Mouse (Mus musculus) B cell, adult 2 months (primary cell): Measurements from ENCODE around the gene Dnajc16.
A peak's percentile ranks its signal among the peaks of the same experiment; 100 is the strongest.
"Not testable (repeated sequence)": the region's sequence is repeated elsewhere in the genome, so short reads cannot be mapped to it uniquely, and the experiment has no call there.

Experiments
- DNase-seq, 2 experiments: peaks; one replicate each; pipeline ENCODE4 v3.0.0; 2022

Gene Dnajc16

GRCm38 (mm10) chr4:141794152-141794535, 3.4 kb upstream of the Dnajc16 start:
- DNase-seq = no peak

GRCm38 (mm10) chr4:141793282-141794151, 2.8 kb upstream of the Dnajc16 start, which contains the start of gene Casp9:
Gene Casp9 (plus strand): TSS chr4:141793612.
- DNase-seq = peak; percentile 99

GRCm38 (mm10) chr4:141792554-141793281, 2.0 kb upstream of the Dnajc16 start:
- DNase-seq = no peak

- no peak for DNase-seq
Observed at GRCm38 (mm10) chr4:141791951-141792350, 1.2 kb upstream of the Dnajc16 start.

- DNase-seq = no peak
Observed at GRCm38 (mm10) chr4:141791486-141791885, 755 bp upstream of the Dnajc16 start.

- peak; percentile 30 for DNase-seq
Observed at GRCm38 (mm10) chr4:141789564-141790218, 1.0 kb downstream of the Dnajc16 start.

- no peak for DNase-seq
Observed at GRCm38 (mm10) chr4:141787462-141787861, 3.3 kb downstream of the Dnajc16 start.

GRCm38 (mm10) chr4:141787046-141787445, 3.7 kb downstream of the Dnajc16 start:
- DNase-seq = no peak

- DNase-seq = no peak
Observed at GRCm38 (mm10) chr4:141786141-141786540, 4.6 kb downstream of the Dnajc16 start.

- DNase-seq = no peak
Observed at GRCm38 (mm10) chr4:141784835-141785234, 5.9 kb downstream of the Dnajc16 start.

GRCm38 (mm10) chr4:141781201-141781985, 9.3 kb downstream of the Dnajc16 start:
- no peak for DNase-seq

- no peak for DNase-seq
Observed at GRCm38 (mm10) chr4:141779828-141780227, 10.9 kb downstream of the Dnajc16 start.

GRCm38 (mm10) chr4:141773019-141773418, 17.7 kb downstream of the Dnajc16 start:
- DNase-seq = not testable (repeated sequence)

- DNase-seq = no peak
Observed at GRCm38 (mm10) chr4:141771823-141772222, 18.9 kb downstream of the Dnajc16 start.

- DNase-seq = no peak
Observed at GRCm38 (mm10) chr4:141769501-141770160, 21.1 kb downstream of the Dnajc16 start.

- DNase-seq = no peak
Observed at GRCm38 (mm10) chr4:141767353-141768036, 23.2 kb downstream of the Dnajc16 start.

GRCm38 (mm10) chr4:141766668-141767352, 23.9 kb downstream of the Dnajc16 start:
- no peak for DNase-seq

GRCm38 (mm10) chr4:141766316-141766667, 24.4 kb downstream of the Dnajc16 start:
- peak; percentile 21 to 26 for DNase-seq

GRCm38 (mm10) chr4:141765008-141765407, 25.7 kb downstream of the Dnajc16 start:
- DNase-seq = no peak

- no peak for DNase-seq
Observed at GRCm38 (mm10) chr4:141763476-141763875, 27.3 kb downstream of the Dnajc16 start.

- DNase-seq = no peak
Observed at GRCm38 (mm10) chr4:141762102-141762598, 28.6 kb downstream of the Dnajc16 start.
